ENCODE assay signal across 30 mouse cellular contexts in the genomic region with DNA sequence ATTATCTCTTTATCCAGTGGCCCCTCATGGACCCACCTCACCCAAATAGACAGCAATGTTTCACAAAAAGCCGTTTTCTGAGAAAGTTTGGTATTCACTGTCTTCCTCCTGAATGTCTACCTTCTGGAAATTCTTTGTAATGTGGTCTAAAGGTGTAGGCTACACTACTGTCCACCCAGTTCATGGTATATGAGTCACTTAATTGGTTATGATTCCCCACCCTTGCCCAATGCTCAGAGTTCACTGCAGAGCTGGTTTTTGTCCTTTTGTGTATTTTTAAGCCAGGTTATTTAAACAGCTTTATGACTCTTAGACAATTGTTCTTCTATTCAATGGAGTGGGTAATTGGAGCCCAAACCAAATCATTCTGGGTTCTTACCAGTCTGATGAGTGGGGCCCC. TPM values are rescaled to one million over a fixed set of nuclear protein-coding genes. Genes with fewer than 3 reads are reported as not detected.
DNase-seq lines count a peak whose midpoint lies in the region; ATAC-seq and TF ChIP-seq lines count a peak whose summit lies in the region.
"Had no signal": no experiment of that assay in that cellular context is flagged by ENCODE, and none has a peak within 500 bp of the region (broad histone marks: within the 10 kb centered on the region; RNA-seq: fewer than 3 reads in every experiment).

No protein-coding gene starts in this region.

- no peaks in the 10 kb centered on the region for H3K27me3 ChIP-seq in intestine, embryonic 15.5 days (replicated peaks)
- H3K27me3 ChIP-seq in intestine, postnatal 0 days (replicated peaks; ENCODE audit: control insufficient read depth, insufficient read depth, low read length), result no peaks in the 10 kb centered on the region
- no peaks in the 10 kb centered on the region for H3K27me3 ChIP-seq in small intestine, adult 2 months (ENCODE audit: control insufficient read depth, insufficient read depth, low read length)
- no peaks in the 10 kb centered on the region for H3K27me3 ChIP-seq in stomach, embryonic 15.5 days (replicated peaks)
- no peaks in the 10 kb centered on the region for H3K27me3 ChIP-seq in stomach, postnatal 0 days (ENCODE audit: control insufficient read depth, insufficient read depth, low read length)
- no peaks in the 10 kb centered on the region for H3K27me3 ChIP-seq in kidney, embryonic 16.5 days (ENCODE audit: insufficient read depth, low read length)
- H3K27me3 ChIP-seq in liver, embryonic 11.5 days (replicated peaks; ENCODE audit: control insufficient read depth, insufficient read depth, low read length), result no peaks in the 10 kb centered on the region
- H3K27me3 ChIP-seq: CH12.LX; embryonic facial prominence, embryonic 13.5 days; embryonic facial prominence, embryonic 15.5 days; forebrain, embryonic 13.5 days; forebrain, embryonic 15.5 days had no signal

- no peak for TF ChIP-seq POLR2A in small intestine, adult 2 months (IDR thresholded peaks at IDR 0.05; ENCODE audit: low read depth, low read length)

- WGBS in intestine, embryonic 15.5 days, result 87% methylated on average over 1 of the region's 1 CpGs
- WGBS in intestine, postnatal 0 days, result 80% methylated on average over 1 of the region's 1 CpGs
- 83% methylated on average over 1 of the region's 1 CpGs for whole genome bisulfite sequencing in small intestine, adult 2 months
- 74% methylated on average over 1 of the region's 1 CpGs for WGBS in stomach, embryonic 15.5 days
- WGBS in stomach, postnatal 0 days, result 53% methylated on average over 1 of the region's 1 CpGs
- WGBS in kidney, embryonic 16.5 days, result 93% methylated on average over 1 of the region's 1 CpGs
- 84% methylated on average over 1 of the region's 1 CpGs for WGBS in liver, embryonic 11.5 days

- no peak for TF ChIP-seq CTCF in intestine, postnatal 0 days (IDR thresholded peaks at IDR 0.05; ENCODE audit: low read depth)
- TF ChIP-seq CTCF in small intestine, adult 2 months (IDR thresholded peaks at IDR 0.05; ENCODE audit: extremely low read depth, insufficient read length, insufficient replicate concordance, low read depth, low read length), result no peak
- no peak for TF ChIP-seq CTCF in stomach, postnatal 0 days (IDR thresholded peaks at IDR 0.05; ENCODE audit: low read depth)

- peak; percentile 23 for DNase-seq in stomach, postnatal 0 days (ENCODE audit: low spot score)
- DNase-seq in thymus, postnatal 14 days, result no peak
- DNase-seq in liver, embryonic 11.5 days (ENCODE audit: low spot score), result no peak
- DNase-seq: adrenal gland, adult 2 months; adrenal gland, postnatal 10 days; adrenal gland, postnatal 25 days; B cell, adult 2 months; cerebellum, adult 11 months; cerebellum, adult 18-20 months; cerebellum, adult 8-10 months; cerebellum, adult 9-11 months; cerebellum, postnatal 14 days; cerebellum, postnatal 36 days; embryo, embryonic 11 days had no signal

- no peak overlapping the region for H3K4me2 ChIP-seq in intestine, embryonic 15.5 days (replicated peaks)
- no peak overlapping the region for H3K4me2 ChIP-seq in intestine, postnatal 0 days (replicated peaks; ENCODE audit: low read depth)
- no peak overlapping the region for H3K4me2 ChIP-seq in stomach, embryonic 15.5 days
- no peak overlapping the region for H3K4me2 ChIP-seq in stomach, postnatal 0 days (replicated peaks; ENCODE audit: low read depth)
- no peak overlapping the region for H3K4me2 ChIP-seq in kidney, embryonic 16.5 days (replicated peaks; ENCODE audit: low read depth, low read length)
- no peak overlapping the region for H3K4me2 ChIP-seq in liver, embryonic 11.5 days
- H3K4me2 ChIP-seq: embryonic facial prominence, embryonic 13.5 days; embryonic facial prominence, embryonic 15.5 days; forebrain, embryonic 13.5 days; forebrain, embryonic 15.5 days had no signal

- H3K27ac ChIP-seq in intestine, embryonic 15.5 days, result no peak overlapping the region
- H3K27ac ChIP-seq in intestine, postnatal 0 days (ENCODE audit: low read depth, low read length), result no peak overlapping the region
- H3K27ac ChIP-seq in small intestine, adult 2 months (ENCODE audit: insufficient read depth, low read depth, low read length), result peak overlapping the region; percentile 16; the same call in 1 of the 2 replicates
- peak overlapping the region; percentile 51 for H3K27ac ChIP-seq in stomach, embryonic 15.5 days
- peak overlapping the region; percentile 83 for H3K27ac ChIP-seq in stomach, postnatal 0 days (replicated peaks)
- no peak overlapping the region for H3K27ac ChIP-seq in kidney, embryonic 16.5 days (ENCODE audit: low read length)
- no peak overlapping the region for H3K27ac ChIP-seq in liver, embryonic 11.5 days (ENCODE audit: low read depth, low read length)
- H3K27ac ChIP-seq: embryonic facial prominence, embryonic 13.5 days; embryonic facial prominence, embryonic 15.5 days; forebrain, embryonic 13.5 days; forebrain, embryonic 15.5 days had no signal

- peak; percentile 64 for ATAC-seq in intestine, embryonic 15.5 days
- no peak; the same call in 1 of the 2 replicates for ATAC-seq in intestine, postnatal 0 days
- ATAC-seq in stomach, embryonic 15.5 days (ENCODE audit: insufficient read depth, low FRiP score, low read depth), result no peak
- peak; percentile 87 for ATAC-seq in stomach, postnatal 0 days (ENCODE audit: low FRiP score, low TSS enrichment)
- no peak for ATAC-seq in kidney, embryonic 16.5 days (ENCODE audit: low FRiP score, low TSS enrichment)
- no peak for ATAC-seq in liver, embryonic 11.5 days (replicated peaks; ENCODE audit: low FRiP score)
- ATAC-seq: CD4-positive, CD25-positive, alpha-beta regulatory T cell, adult 4 months; forebrain, embryonic 13.5 days; forebrain, embryonic 15.5 days had no signal

- H3K9me3 ChIP-seq in intestine, embryonic 15.5 days, result no peaks in the 10 kb centered on the region
- H3K9me3 ChIP-seq in intestine, postnatal 0 days (ENCODE audit: control insufficient read depth), result no peaks in the 10 kb centered on the region
- H3K9me3 ChIP-seq in stomach, embryonic 15.5 days, result no peaks in the 10 kb centered on the region
- no peaks in the 10 kb centered on the region for H3K9me3 ChIP-seq in stomach, postnatal 0 days (ENCODE audit: control insufficient read depth, low read length)
- no peaks in the 10 kb centered on the region for H3K9me3 ChIP-seq in kidney, embryonic 16.5 days (ENCODE audit: low read length)
- no peaks in the 10 kb centered on the region for H3K9me3 ChIP-seq in liver, embryonic 11.5 days (ENCODE audit: control insufficient read depth, low read length)
- H3K9me3 ChIP-seq: embryonic facial prominence, embryonic 13.5 days; embryonic facial prominence, embryonic 15.5 days; forebrain, embryonic 13.5 days; forebrain, embryonic 15.5 days; G1E had no signal

- no peak overlapping the region for H3K4me3 ChIP-seq in intestine, embryonic 15.5 days (replicated peaks)
- H3K4me3 ChIP-seq in intestine, postnatal 0 days (ENCODE audit: low read depth, low read length), result no peak overlapping the region
- H3K4me3 ChIP-seq in small intestine, adult 2 months (ENCODE audit: low read depth, low read length), result no peak overlapping the region
- H3K4me3 ChIP-seq in stomach, embryonic 15.5 days (replicated peaks), result no peak overlapping the region
- H3K4me3 ChIP-seq in stomach, postnatal 0 days (ENCODE audit: low read depth, low read length), result no peak overlapping the region
- H3K4me3 ChIP-seq in kidney, embryonic 16.5 days (ENCODE audit: low read length), result no peak overlapping the region
- H3K4me3 ChIP-seq in liver, embryonic 11.5 days (ENCODE audit: low read depth, low read length), result no peak overlapping the region
- H3K4me3 ChIP-seq: embryonic facial prominence, embryonic 13.5 days; embryonic facial prominence, embryonic 15.5 days; erythroblast, embryonic 14.5 days; forebrain, embryonic 13.5 days; forebrain, embryonic 15.5 days had no signal

- TF ChIP-seq EP300 in stomach, postnatal 0 days (optimal IDR thresholded peaks at IDR 0.05), result no peak

- 0 out of 2 replicates have a peak, but pooled peaks cover 3% of the 10 kb centered on the region for H3K4me1 ChIP-seq in intestine, embryonic 15.5 days (replicated peaks)
- H3K4me1 ChIP-seq in intestine, postnatal 0 days (replicated peaks; ENCODE audit: control insufficient read depth, insufficient read depth, low read length), result peaks cover 9% of the 10 kb centered on the region; the same call in 1 of the 2 replicates
- peaks cover 13% of the 10 kb centered on the region for H3K4me1 ChIP-seq in small intestine, adult 2 months (ENCODE audit: control insufficient read depth, insufficient read depth, insufficient read length, low read length)
- H3K4me1 ChIP-seq in stomach, embryonic 15.5 days, result no peaks in the 10 kb centered on the region
- no peaks in the 10 kb centered on the region for H3K4me1 ChIP-seq in stomach, postnatal 0 days (replicated peaks; ENCODE audit: control insufficient read depth, insufficient read depth)
- H3K4me1 ChIP-seq in kidney, embryonic 16.5 days (ENCODE audit: insufficient read depth, low read length), result no peaks in the 10 kb centered on the region
- H3K4me1 ChIP-seq in liver, embryonic 11.5 days (replicated peaks; ENCODE audit: control insufficient read depth, insufficient read depth, low read length), result no peaks in the 10 kb centered on the region
- H3K4me1 ChIP-seq: embryonic facial prominence, embryonic 13.5 days; embryonic facial prominence, embryonic 15.5 days; forebrain, embryonic 13.5 days; forebrain, embryonic 15.5 days had no signal

- no peaks in the 10 kb centered on the region for H3K36me3 ChIP-seq in intestine, embryonic 15.5 days
- peaks cover 3% of the 10 kb centered on the region for H3K36me3 ChIP-seq in intestine, postnatal 0 days (ENCODE audit: control insufficient read depth, insufficient read depth)
- peaks cover 15% of the 10 kb centered on the region for H3K36me3 ChIP-seq in small intestine, adult 2 months (ENCODE audit: control insufficient read depth, insufficient read depth, low read length)
- no peaks in the 10 kb centered on the region; the same call in 1 of the 2 replicates for H3K36me3 ChIP-seq in stomach, embryonic 15.5 days
- H3K36me3 ChIP-seq in stomach, postnatal 0 days (ENCODE audit: control insufficient read depth, insufficient read depth, low read length), result peaks cover 3% of the 10 kb centered on the region; the same call in 1 of the 2 replicates
- H3K36me3 ChIP-seq in kidney, embryonic 16.5 days (ENCODE audit: insufficient read depth, low read length), result peaks cover 18% of the 10 kb centered on the region
- H3K36me3 ChIP-seq in liver, embryonic 11.5 days (ENCODE audit: control insufficient read depth, insufficient read depth, low read length), result peaks cover 5% of the 10 kb centered on the region

- no peak overlapping the region for H3K9ac ChIP-seq in intestine, embryonic 15.5 days
- H3K9ac ChIP-seq in intestine, postnatal 0 days (ENCODE audit: low read depth, low read length), result no peak overlapping the region
- H3K9ac ChIP-seq in stomach, embryonic 15.5 days, result no peak overlapping the region
- H3K9ac ChIP-seq in stomach, postnatal 0 days (ENCODE audit: low read length), result no peak overlapping the region
- H3K9ac ChIP-seq in kidney, embryonic 16.5 days (replicated peaks; ENCODE audit: low read length), result no peak overlapping the region
- H3K9ac ChIP-seq in liver, embryonic 11.5 days (ENCODE audit: low read depth, low read length), result no peak overlapping the region
- H3K9ac ChIP-seq: embryonic facial prominence, embryonic 13.5 days; embryonic facial prominence, embryonic 15.5 days; forebrain, embryonic 13.5 days; forebrain, embryonic 15.5 days had no signal

RNA-seq across cellular contexts. Expression of gene Atp8a2, which starts 19.1 kb away (rescaled TPM):
- polyA plus RNA-seq in intestine, embryonic 15.5 days (2015; fragmentation: Nextera tagmentation; extraction: Ambion mirVana), result 7.0 and 9.2 TPM in 2 replicates
- 3.8 and 5.1 TPM in 2 replicates for polyA plus RNA-seq in intestine, postnatal 0 days (2015; fragmentation: Nextera tagmentation; extraction: Ambion mirVana)
- polyA plus RNA-seq in small intestine, adult 2 months (2012; rRNA removed), result 2.5 and 3.7 TPM in 2 replicates
- 5.4 and 6.0 TPM in 2 replicates for polyA plus RNA-seq in stomach, embryonic 15.5 days (2015; fragmentation: Nextera tagmentation; extraction: Ambion mirVana)
- 6.3 and 7.0 TPM in 2 replicates for polyA plus RNA-seq in stomach, postnatal 0 days (2015; fragmentation: Nextera tagmentation; extraction: Ambion mirVana)
- 1.3 and 1.5 TPM in 2 replicates for polyA plus RNA-seq in kidney, embryonic 16.5 days (2015; fragmentation: Nextera tagmentation; extraction: Ambion mirVana)
- 2.2 and 2.4 TPM in 2 replicates for polyA plus RNA-seq in liver, embryonic 11.5 days (2014; fragmentation: Nextera tagmentation; extraction: Ambion mirVana)
- polyA plus RNA-seq: G1E had no signal

RNA-seq across cellular contexts. Expression of gene Nupl1, which starts 35.1 kb away (rescaled TPM):
- polyA plus RNA-seq in intestine, embryonic 15.5 days (2015; fragmentation: Nextera tagmentation; extraction: Ambion mirVana), result 0.05 and 0.16 TPM in 2 replicates
- not detected in 2 replicates for polyA plus RNA-seq in intestine, postnatal 0 days (2015; fragmentation: Nextera tagmentation; extraction: Ambion mirVana)
- not detected in 2 replicates for polyA plus RNA-seq in small intestine, adult 2 months (2012; rRNA removed)
- polyA plus RNA-seq in stomach, embryonic 15.5 days (2015; fragmentation: Nextera tagmentation; extraction: Ambion mirVana), result 0.06 and 0.17 TPM in 2 replicates
- polyA plus RNA-seq in stomach, postnatal 0 days (2015; fragmentation: Nextera tagmentation; extraction: Ambion mirVana), result 0.06 and 0.13 TPM in 2 replicates
- polyA plus RNA-seq in kidney, embryonic 16.5 days (2015; fragmentation: Nextera tagmentation; extraction: Ambion mirVana), result not detected in 2 replicates
- not detected in 2 replicates for polyA plus RNA-seq in liver, embryonic 11.5 days (2014; fragmentation: Nextera tagmentation; extraction: Ambion mirVana)
- polyA plus RNA-seq: adrenal gland, adult 2 months; brain, embryonic 14.5 days; embryonic facial prominence, embryonic 11.5 days; embryonic facial prominence, embryonic 13.5 days; embryonic facial prominence, embryonic 15.5 days; erythroblast, embryonic 14.5 days; forebrain, embryonic 11.5 days; G1E had no signal

RNA-seq across cellular contexts. Expression of gene Gm49336, which starts 35.2 kb away (rescaled TPM):
- polyA plus RNA-seq in intestine, embryonic 15.5 days (2015; fragmentation: Nextera tagmentation; extraction: Ambion mirVana), result 42.2 and 47.8 TPM in 2 replicates
- 16.6 and 17.4 TPM in 2 replicates for polyA plus RNA-seq in intestine, postnatal 0 days (2015; fragmentation: Nextera tagmentation; extraction: Ambion mirVana)
- polyA plus RNA-seq in small intestine, adult 2 months (2012; rRNA removed), result 8.4 and 8.6 TPM in 2 replicates
- polyA plus RNA-seq in stomach, embryonic 15.5 days (2015; fragmentation: Nextera tagmentation; extraction: Ambion mirVana), result 44.7 and 48.9 TPM in 2 replicates
- polyA plus RNA-seq in stomach, postnatal 0 days (2015; fragmentation: Nextera tagmentation; extraction: Ambion mirVana), result 25.8 and 25.9 TPM in 2 replicates
- 52.1 and 53.7 TPM in 2 replicates for polyA plus RNA-seq in kidney, embryonic 16.5 days (2015; fragmentation: Nextera tagmentation; extraction: Ambion mirVana)
- polyA plus RNA-seq in liver, embryonic 11.5 days (2014; fragmentation: Nextera tagmentation; extraction: Ambion mirVana), result 70.0 and 75.1 TPM in 2 replicates

RNA-seq across cellular contexts. Expression of gene Mtmr6, which starts 48.9 kb away (rescaled TPM):
- 26.3 and 27.8 TPM in 2 replicates for polyA plus RNA-seq in intestine, embryonic 15.5 days (2015; fragmentation: Nextera tagmentation; extraction: Ambion mirVana)
- 16.9 and 17.8 TPM in 2 replicates for polyA plus RNA-seq in intestine, postnatal 0 days (2015; fragmentation: Nextera tagmentation; extraction: Ambion mirVana)
- 3.4 and 6.6 TPM in 2 replicates for polyA plus RNA-seq in small intestine, adult 2 months (2012; rRNA removed)
- 31.5 and 32.3 TPM in 2 replicates for polyA plus RNA-seq in stomach, embryonic 15.5 days (2015; fragmentation: Nextera tagmentation; extraction: Ambion mirVana)
- 31.4 and 31.6 TPM in 2 replicates for polyA plus RNA-seq in stomach, postnatal 0 days (2015; fragmentation: Nextera tagmentation; extraction: Ambion mirVana)
- polyA plus RNA-seq in kidney, embryonic 16.5 days (2015; fragmentation: Nextera tagmentation; extraction: Ambion mirVana), result 34.3 and 35.9 TPM in 2 replicates
- 24.5 and 25.0 TPM in 2 replicates for polyA plus RNA-seq in liver, embryonic 11.5 days (2014; fragmentation: Nextera tagmentation; extraction: Ambion mirVana)

Comparison
In these comparisons a context has a peak if more than half of its experiments do, and no peak if none do; other contexts are left out.
1. ATAC-seq: peak in intestine, embryonic 15.5 days (single experiment) and stomach, postnatal 0 days (single experiment); none in intestine, postnatal 0 days (single experiment), stomach, embryonic 15.5 days (single experiment), kidney, embryonic 16.5 days (single experiment) and liver, embryonic 11.5 days (single experiment).
2. H3K27ac ChIP-seq: peak in small intestine, adult 2 months (single experiment), stomach, embryonic 15.5 days (single experiment) and stomach, postnatal 0 days (single experiment); none in intestine, embryonic 15.5 days (single experiment), intestine, postnatal 0 days (single experiment), kidney, embryonic 16.5 days (single experiment) and liver, embryonic 11.5 days (single experiment).